Mouse (Mus musculus) MEL (cell line): ENCODE results near the gene Pigm. TPM values are rescaled to one million over a fixed set of nuclear protein-coding genes. Genes with fewer than 3 reads are reported as not detected.

Experiments used
- DNase-seq: peaks from one replicate; pipeline ENCODE4 v3.0.0; 2011; ENCODE audit warnings: low read depth, low spot score
- H3K27ac ChIP-seq: 2 replicates; pipeline ENCODE4 v1.5.1; 2012; ENCODE audit warnings: low read depth, mild to moderate bottlenecking, control low read depth, low read length, moderate library complexity; ENCODE audit not compliant: control insufficient read depth
- H3K27me3 ChIP-seq, 2 experiments: fragments of 150-350 bp in 1 of 2; sonication (generic) in 1 of 2; 2 replicates each; pipeline ENCODE4 v1.6.1; 2012; ENCODE audit warnings: low read length in 2 of 2, mild to moderate bottlenecking in 2 of 2, improper control_type of control experiment in 1 of 2, moderate library complexity in 1 of 2; ENCODE audit not compliant: insufficient read depth in 2 of 2, control insufficient read depth in 1 of 2
- H3K36me3 ChIP-seq, 2 experiments: 2 replicates each; pipeline ENCODE4 v1.6.1; 2012 to 2014; ENCODE audit warnings: low read length in 2 of 2, improper control_type of control experiment in 1 of 2, inconsistent platforms in 1 of 2, mild to moderate bottlenecking in 1 of 2; ENCODE audit not compliant: insufficient read depth in 2 of 2, control insufficient read depth in 1 of 2
- H3K4me1 ChIP-seq, 2 experiments: fragments of 150-350 bp in 1 of 2; sonication (generic) in 1 of 2; 2 replicates each; pipeline ENCODE4 v1.6.1; 2012; ENCODE audit warnings: low read length in 2 of 2, improper control_type of control experiment in 1 of 2, mild to moderate bottlenecking in 1 of 2; ENCODE audit not compliant: insufficient read depth in 2 of 2, control insufficient read depth in 1 of 2
- H3K4me3 ChIP-seq, 2 experiments: fragments of 150-350 bp in 1 of 2; sonication (generic) in 1 of 2; 2 replicates each; pipeline ENCODE4 v1.5.1; 2012; ENCODE audit warnings: low read depth in 2 of 2, low read length in 2 of 2, mild to moderate bottlenecking in 2 of 2, moderate library complexity in 2 of 2, control low read depth in 1 of 2, improper control_type of control experiment in 1 of 2; ENCODE audit not compliant: control insufficient read depth in 1 of 2, insufficient read depth in 1 of 2
- H3K79me2 ChIP-seq: 2 replicates; pipeline ENCODE4 v1.6.1; 2012; ENCODE audit warnings: mild to moderate bottlenecking, low read length, moderate library complexity; ENCODE audit not compliant: control insufficient read depth, poor library complexity, insufficient read depth
- H3K9ac ChIP-seq: 2 replicates; pipeline ENCODE4 v1.6.1; 2012; ENCODE audit warnings: low read depth, mild to moderate bottlenecking, control low read depth, low read length, moderate library complexity; ENCODE audit not compliant: control insufficient read depth, poor library complexity, severe bottlenecking
- H3K9me3 ChIP-seq: fragments of 150-350 bp; sonication (generic); replicated peaks from 2 replicates; pipeline ENCODE4 v1.6.1; 2012; ENCODE audit warnings: mild to moderate bottlenecking, low read length, improper control_type of control experiment, moderate library complexity; ENCODE audit not compliant: insufficient read depth
- BHLHE40 ChIP-seq: IDR thresholded peaks from 2 replicates; pipeline ENCODE4 v1.6.1; 2012; ENCODE audit warnings: low read depth, mild to moderate bottlenecking, inconsistent platforms, low read length, improper control_type of control experiment, borderline replicate concordance
- CHD1 ChIP-seq: IDR thresholded peaks from 2 replicates; pipeline ENCODE4 v1.6.1; 2012; ENCODE audit warnings: low read depth, mild to moderate bottlenecking, inconsistent platforms, low read length, improper control_type of control experiment
- CHD2 ChIP-seq: IDR thresholded peaks from 2 replicates; pipeline ENCODE4 v1.6.1; 2011; ENCODE audit warnings: low read length, improper control_type of control experiment
- CTCF ChIP-seq, 3 experiments: IDR thresholded peaks in 2 of 3; conservative IDR thresholded peaks in 1 of 3; 2 replicates each; pipeline ENCODE4 v1.5.1; 2011 to 2012; ENCODE audit warnings: low read length in 3 of 3, low read depth in 2 of 3, mild to moderate bottlenecking in 2 of 3, improper control_type of control experiment in 1 of 3, inconsistent platforms in 1 of 3, mixed read lengths in 1 of 3, moderate library complexity in 1 of 3; ENCODE audit not compliant: control insufficient read depth in 1 of 3, insufficient read depth in 1 of 3, poor library complexity in 1 of 3, severe bottlenecking in 1 of 3
- EP300 ChIP-seq, 2 experiments: IDR thresholded peaks; 2 replicates each; pipeline ENCODE4 v1.6.1; 2011; ENCODE audit warnings: improper control_type of control experiment in 2 of 2, low read length in 2 of 2, low read depth in 1 of 2, mild to moderate bottlenecking in 1 of 2
- GABPA ChIP-seq: IDR thresholded peaks from 2 replicates; pipeline ENCODE4 v1.6.1; 2012; ENCODE audit warnings: low read depth, mild to moderate bottlenecking, inconsistent platforms, low read length, improper control_type of control experiment, moderate library complexity
- GATA1 ChIP-seq: IDR thresholded peaks from 2 replicates; pipeline ENCODE4 v1.6.1; 2011; ENCODE audit warnings: low read depth, low read length, improper control_type of control experiment
- HCFC1 ChIP-seq: IDR thresholded peaks from 2 replicates; pipeline ENCODE4 v1.6.1; 2012; ENCODE audit warnings: low read depth, mild to moderate bottlenecking, inconsistent platforms, low read length, improper control_type of control experiment, moderate library complexity
- JUND ChIP-seq: IDR thresholded peaks from 2 replicates; pipeline ENCODE4 v1.6.1; 2011; ENCODE audit warnings: low read depth, mild to moderate bottlenecking, improper control_type of control experiment, low read length
- KAT2A ChIP-seq: conservative IDR thresholded peaks from 2 replicates; pipeline ENCODE4 v1.6.1; 2012; ENCODE audit warnings: low read depth, low read length, improper control_type of control experiment, inconsistent platforms
- MAFK ChIP-seq: IDR thresholded peaks from 2 replicates; pipeline ENCODE4 v1.6.1; 2011; ENCODE audit warnings: low read depth, mild to moderate bottlenecking, low read length, improper control_type of control experiment, borderline replicate concordance
- MAZ ChIP-seq: IDR thresholded peaks from 2 replicates; pipeline ENCODE4 v1.6.1; 2012; ENCODE audit warnings: low read depth, mild to moderate bottlenecking, inconsistent platforms, low read length, improper control_type of control experiment
- MEF2A ChIP-seq: IDR thresholded peaks from 2 replicates; pipeline ENCODE4 v1.6.1; 2014; ENCODE audit warnings: low read depth, mild to moderate bottlenecking, inconsistent platforms, low read length, improper control_type of control experiment; ENCODE audit not compliant: poor library complexity, insufficient replicate concordance, severe bottlenecking; ENCODE audit errors: extremely low read depth
- MXI1 ChIP-seq: IDR thresholded peaks from 2 replicates; pipeline ENCODE4 v1.6.1; 2011; ENCODE audit warnings: mild to moderate bottlenecking, low read depth, low read length, improper control_type of control experiment
- MYC ChIP-seq: IDR thresholded peaks from 2 replicates; pipeline ENCODE4 v1.6.1; 2011; ENCODE audit warnings: low read depth, mild to moderate bottlenecking, low read length, improper control_type of control experiment, moderate library complexity
- NELFE ChIP-seq: IDR thresholded peaks from 2 replicates; pipeline ENCODE4 v1.6.1; 2011; ENCODE audit warnings: low read depth, low read length, improper control_type of control experiment
- POLR2A ChIP-seq, 2 experiments: IDR thresholded peaks; 2 replicates each; pipeline ENCODE4 v1.6.1; 2011 to 2012; ENCODE audit warnings: low read length in 2 of 2, mild to moderate bottlenecking in 2 of 2, control low read depth in 1 of 2, improper control_type of control experiment in 1 of 2, low read depth in 1 of 2, moderate library complexity in 1 of 2; ENCODE audit not compliant: control insufficient read depth in 1 of 2, insufficient read depth in 1 of 2, poor library complexity in 1 of 2
- RAD21 ChIP-seq: IDR thresholded peaks from 2 replicates; pipeline ENCODE4 v1.6.1; 2011; ENCODE audit warnings: mild to moderate bottlenecking, low read depth, low read length, improper control_type of control experiment
- SIN3A ChIP-seq: IDR thresholded peaks from 2 replicates; pipeline ENCODE4 v1.6.1; 2012; ENCODE audit warnings: low read length, improper control_type of control experiment, inconsistent platforms
- SMC3 ChIP-seq: IDR thresholded peaks from 2 replicates; pipeline ENCODE4 v1.6.1; 2011; ENCODE audit warnings: low read depth, low read length, improper control_type of control experiment
- TBP ChIP-seq: IDR thresholded peaks from 2 replicates; pipeline ENCODE4 v1.8.0; 2011; ENCODE audit warnings: low read depth, low read length, improper control_type of control experiment
- USF1 ChIP-seq: IDR thresholded peaks from 2 replicates; pipeline ENCODE4 v1.6.1; 2014; ENCODE audit warnings: low read depth, mild to moderate bottlenecking, inconsistent platforms, low read length, improper control_type of control experiment, moderate library complexity
- USF2 ChIP-seq, 2 experiments: IDR thresholded peaks; 2 replicates each; pipeline ENCODE4 v1.6.1; 2011 to 2012; ENCODE audit warnings: improper control_type of control experiment in 2 of 2, low read length in 2 of 2, borderline replicate concordance in 1 of 2, inconsistent platforms in 1 of 2, low read depth in 1 of 2, mild to moderate bottlenecking in 1 of 2; ENCODE audit not compliant: insufficient read depth in 1 of 2
- ZKSCAN1 ChIP-seq: IDR thresholded peaks from 2 replicates; pipeline ENCODE4 v1.6.1; 2012; ENCODE audit warnings: low read depth, mild to moderate bottlenecking, inconsistent platforms, low read length, improper control_type of control experiment, moderate library complexity
- ZMIZ1 ChIP-seq: IDR thresholded peaks from 2 replicates; pipeline ENCODE4 v1.6.1; 2012; ENCODE audit warnings: low read depth, mild to moderate bottlenecking, inconsistent platforms, low read length, improper control_type of control experiment, moderate library complexity
- ZNF384 ChIP-seq: IDR thresholded peaks from 2 replicates; pipeline ENCODE4 v1.6.1; 2012; ENCODE audit warnings: low read depth, mild to moderate bottlenecking, inconsistent platforms, low read length, improper control_type of control experiment
- polyA plus RNA-seq, 2 experiments: library from polyadenylated mRNA; stranded (reverse) in 1 of 2; unstranded in 1 of 2; fragments of >175 nt in 1 of 2; fragments of >200 nt in 1 of 2; gene quantifications; 2 replicates each; pipeline versions ENCODE4 v1.2.1 to v1.2.4; 2012; ENCODE audit warnings: low replicate concordance in 2 of 2, low read depth in 1 of 2; ENCODE audit not compliant: insufficient read length in 2 of 2, insufficient read depth in 1 of 2, missing spikeins in 1 of 2
- total RNA-seq: library from RNA; depleted of rRNA; stranded (reverse); fragments of 300-350 nt; gene quantifications from 2 replicates; pipeline ENCODE4 v1.2.3, GENCODE M21; 2012

Pigm gene
- total and polyA plus RNA-seq, 3 experiments = 8.6 to 11.3 TPM; not detected in 1

DNA sequence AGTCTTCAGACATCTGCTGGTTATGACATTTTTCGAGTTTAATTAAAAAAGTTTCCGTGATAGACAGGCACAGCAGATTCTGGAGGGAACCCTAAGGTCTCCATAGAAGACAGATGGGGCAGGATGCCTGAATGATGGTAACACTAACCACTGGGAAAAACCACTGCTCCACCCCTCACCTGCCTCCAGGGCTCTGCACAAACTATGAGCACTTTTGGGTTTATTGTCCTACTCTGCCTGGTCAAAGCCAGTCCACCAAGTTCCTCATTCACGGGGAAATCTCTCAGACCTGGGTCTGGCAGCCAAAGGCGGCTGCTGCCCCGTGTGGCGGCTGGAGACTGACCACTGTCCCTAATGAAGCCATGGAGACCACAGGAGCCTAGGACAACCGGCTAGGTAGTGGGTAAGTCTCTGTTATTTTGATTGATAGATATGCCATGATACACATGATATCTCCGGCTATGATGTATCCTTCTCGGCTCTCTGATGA is 54.4 kb downstream of the Pigm start:
- Histone ChIP-seq H3K79me2 (no peaks in the 10 kb centered on the region), H3K27ac (no peak overlapping the region), H3K36me3 (no peaks in the 10 kb centered on the region), H3K9ac (no peak overlapping the region), H3K9me3 (no peaks in the 10 kb centered on the region), H3K4me3 (no peak overlapping the region), H3K4me1 (no peaks in the 10 kb centered on the region; a peak in 1 of 4 replicates), H3K27me3 (peaks cover 0 to 2% of the 10 kb centered on the region in 2 experiments; a peak in 1 of 4 replicates)
- DNase-seq = no peak
- TF ChIP-seq POLR2A (IDR thresholded peaks at IDR 0.05; ENCODE audit: control insufficient read depth in 1 of 2, insufficient read depth in 1 of 2, low read depth in 1 of 2, low read length in 2 of 2, poor library complexity in 1 of 2) (no peak), MAFK (no peak), SMC3 (no peak), CHD1 (no peak), USF1 (no peak), GATA1 (no peak), RAD21 (no peak), CHD2 (no peak), JUND (no peak), ZMIZ1 (no peak), ZKSCAN1 (no peak), CTCF (IDR thresholded peaks at IDR 0.05 in 2 of 3, conservative IDR thresholded peaks at IDR 0.05 in 1 of 3; ENCODE audit: control insufficient read depth in 1 of 3, insufficient read depth in 1 of 3, low read depth in 2 of 3, low read length in 3 of 3, poor library complexity in 1 of 3, severe bottlenecking in 1 of 3) (no peak), MYC (no peak), NELFE (no peak), TBP (no peak), MXI1 (no peak), MAZ (no peak), EP300 (IDR thresholded peaks at IDR 0.05; ENCODE audit: low read depth in 1 of 2, low read length in 2 of 2) (no peak), HCFC1 (no peak)

- Histone ChIP-seq H3K79me2 (no peaks in the 10 kb centered on the region), H3K4me1 (no peaks in the 10 kb centered on the region; a peak in 1 of 4 replicates), H3K9me3 (no peaks in the 10 kb centered on the region), H3K27me3 (peaks cover 7 to 9% of the 10 kb centered on the region in 2 experiments), H3K4me3 (no peak overlapping the region), H3K36me3 (no peaks in the 10 kb centered on the region), H3K27ac (no peak overlapping the region), H3K9ac (no peak overlapping the region)
- DNase-seq = no peak
- TF ChIP-seq USF2 (IDR thresholded peaks at IDR 0.05; ENCODE audit: borderline replicate concordance in 1 of 2, insufficient read depth in 1 of 2, low read depth in 1 of 2, low read length in 2 of 2) = no peak
- no peak for TF ChIP-seq KAT2A
- TF ChIP-seq BHLHE40 = no peak
- no peak for TF ChIP-seq SMC3
- no peak for TF ChIP-seq MEF2A
- no peak for TF ChIP-seq ZMIZ1
- TF ChIP-seq ZNF384 = no peak
- no peak for TF ChIP-seq SIN3A
- TF ChIP-seq GABPA = no peak
Measured at GRCm38 (mm10) chr1:172431836-172432586, 55.7 kb downstream of the Pigm start.
